Mouse (Mus musculus): Measurements from ENCODE around the gene Mymx. TPM values are rescaled to one million over a fixed set of nuclear protein-coding genes. Genes with fewer than 3 reads are reported as not detected.

The Mymx gene
- polyA plus RNA-seq, 1 experiment from 2014 or later = 0.92 TPM

DNA sequence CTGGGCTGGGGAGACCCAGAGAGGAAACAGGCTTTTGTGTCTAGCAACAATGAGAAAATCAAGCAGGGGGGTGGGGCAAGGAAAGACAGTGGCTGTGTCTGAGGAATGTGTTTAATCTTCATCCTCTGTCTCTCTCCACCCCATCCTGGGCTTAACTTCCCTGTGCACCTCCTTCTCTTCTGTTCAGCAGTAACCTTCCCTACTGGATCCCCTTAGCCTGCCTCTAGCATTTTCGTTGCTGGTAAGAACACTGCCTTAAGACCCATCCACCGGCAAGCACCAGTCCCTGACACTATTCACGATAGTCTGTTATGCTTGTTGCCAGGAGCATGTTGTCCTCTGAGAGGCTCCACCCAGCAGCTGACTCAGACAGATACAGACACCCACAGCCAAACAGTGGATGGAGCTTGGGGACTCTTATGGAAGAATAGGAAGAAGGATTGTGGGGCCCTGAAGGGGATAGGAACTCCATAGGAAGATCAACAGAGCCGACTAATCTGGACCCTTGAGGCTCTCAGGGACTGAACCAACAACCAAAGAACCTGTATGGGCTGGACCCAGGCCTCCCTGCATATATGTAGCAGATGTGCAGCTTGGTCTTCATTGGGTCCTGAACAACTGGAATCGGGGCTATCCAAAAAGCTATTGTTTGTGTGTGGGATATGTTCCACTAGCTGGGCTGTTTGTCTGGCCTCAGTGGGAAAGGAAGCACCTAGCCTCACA, 8.4 kb upstream of the Mymx start:
- Histone ChIP-seq H3K9me3 (replicated peaks) (peaks cover 5% of the 10 kb centered on the region), H3K4me3 (no peak overlapping the region), H3K4me2 (peak overlapping the region; percentile 18), H3K36me3 (no peaks in the 10 kb centered on the region), H3K4me1 (replicated peaks) (peaks cover 12% of the 10 kb centered on the region), H3K27me3 (replicated peaks) (no peaks in the 10 kb centered on the region), H3K27ac (ENCODE audit: poor library complexity, severe bottlenecking) (peak overlapping the region; percentile 52), H3K9ac (no peak overlapping the region)
- WGBS = 24% methylated on average over 5 of the region's 5 CpGs
- peak; percentile 80 for ATAC-seq (ENCODE audit: insufficient number of reproducible peaks, low FRiP score)

DNA sequence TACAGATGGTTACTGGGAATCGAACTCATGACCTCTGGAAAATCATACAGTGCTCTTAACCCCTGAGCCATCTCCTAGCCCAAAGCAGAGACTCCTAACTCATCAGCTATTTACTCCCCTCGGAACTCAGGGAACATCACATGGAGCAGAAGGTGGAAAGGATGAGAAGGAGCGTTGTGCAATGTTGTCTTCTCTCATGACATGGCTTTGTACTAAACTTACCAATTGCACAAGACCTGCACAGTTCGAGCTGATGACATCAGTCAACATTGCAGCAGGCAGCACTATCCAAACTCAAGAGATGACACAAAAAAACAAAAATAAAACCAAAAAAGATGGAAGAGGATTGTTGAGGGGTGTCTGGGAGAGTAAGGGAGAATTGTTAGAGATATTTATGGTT, 6.5 kb upstream of the Mymx start:
- WGBS = 86% methylated on average over 4 of the region's 4 CpGs
- H3K4me3 ChIP-seq = no peak overlapping the region

DNA sequence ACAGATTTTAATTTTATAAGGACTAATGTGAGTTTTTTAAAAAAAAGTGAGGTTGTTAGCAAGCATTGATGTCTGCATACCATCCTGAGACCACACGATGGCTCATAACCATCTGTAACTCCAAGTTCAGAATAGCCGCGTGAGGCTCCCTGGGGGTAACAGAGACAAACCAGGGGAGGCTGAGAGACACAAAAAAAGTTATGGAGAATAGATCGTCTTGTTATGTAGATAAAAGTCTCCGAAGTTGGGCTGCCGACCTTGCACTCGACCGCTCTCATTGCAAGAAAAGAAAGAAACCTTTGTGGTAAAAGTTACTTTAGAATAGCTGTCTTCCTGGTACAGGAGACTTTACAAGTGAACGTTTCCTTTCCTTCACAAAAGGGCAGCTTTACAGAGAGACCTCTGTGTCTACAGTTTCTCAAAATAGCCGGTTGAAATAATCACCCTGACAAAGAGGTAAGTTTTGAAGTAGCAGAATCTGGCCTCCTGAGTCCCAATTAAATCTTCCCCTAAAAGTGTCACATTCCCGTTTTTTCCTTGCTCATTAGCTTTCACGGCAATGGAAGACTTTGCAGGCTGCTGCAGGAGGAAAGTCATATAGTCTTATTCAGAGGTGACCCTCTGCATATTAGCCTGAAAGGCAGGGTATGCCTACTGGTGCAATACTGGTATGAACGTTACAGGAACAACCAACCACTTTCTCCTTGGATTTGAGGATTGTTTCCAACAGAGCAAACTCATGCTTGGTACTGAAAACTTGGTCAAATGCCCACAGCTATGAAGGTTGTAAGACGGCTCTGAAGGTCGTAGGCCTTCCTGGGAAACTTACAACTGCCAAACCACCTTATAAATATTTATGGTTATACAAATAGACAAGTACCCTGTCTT, 5.3 kb upstream of the Mymx start:
- Histone ChIP-seq H3K36me3 (no peaks in the 10 kb centered on the region), H3K4me1 (replicated peaks) (peaks cover 14% of the 10 kb centered on the region), H3K4me2 (no peak overlapping the region), H3K9ac (no peak overlapping the region), H3K4me3 (no peak overlapping the region), H3K27me3 (replicated peaks) (0 out of 2 replicates have a peak, but pooled peaks cover 1% of the 10 kb centered on the region), H3K27ac (ENCODE audit: poor library complexity, severe bottlenecking) (no peak overlapping the region), H3K9me3 (replicated peaks) (peaks cover 5% of the 10 kb centered on the region)
- ATAC-seq (ENCODE audit: insufficient number of reproducible peaks, low FRiP score) = no peak
- WGBS = 78% methylated on average over 15 of the region's 15 CpGs

More for the DNA sequence above, 6.5 kb upstream of the Mymx start:
- no peaks in the 10 kb centered on the region for H3K36me3 ChIP-seq
- no peak overlapping the region for H3K4me2 ChIP-seq
- H3K27me3 ChIP-seq (replicated peaks) = no peaks in the 10 kb centered on the region
- H3K27ac ChIP-seq (ENCODE audit: poor library complexity, severe bottlenecking) = no peak overlapping the region
- no peak for ATAC-seq (ENCODE audit: insufficient number of reproducible peaks, low FRiP score)
- peaks cover 12% of the 10 kb centered on the region for H3K4me1 ChIP-seq (replicated peaks)
- no peak overlapping the region for H3K9ac ChIP-seq
- peaks cover 5% of the 10 kb centered on the region for H3K9me3 ChIP-seq (replicated peaks)

DNA sequence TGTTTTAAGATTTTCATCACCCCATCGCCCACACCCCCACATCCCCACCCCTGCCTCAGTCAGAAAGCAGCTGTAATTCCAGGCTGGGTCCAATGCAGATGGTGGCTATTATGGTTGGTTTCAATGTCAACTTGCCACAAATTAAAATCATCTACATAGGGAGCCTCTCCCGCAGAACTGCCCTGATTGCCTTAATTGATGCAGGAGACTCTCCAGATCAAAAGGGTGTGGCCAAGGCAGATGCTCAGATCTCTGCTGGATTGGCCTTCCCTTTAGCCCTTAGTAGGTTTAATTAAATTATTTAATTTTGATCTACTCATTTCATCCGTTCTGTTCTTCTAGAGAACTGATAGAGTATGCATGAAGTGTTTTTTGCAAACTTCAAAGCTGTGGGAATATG, 1.1 kb upstream of the Mymx start:
- Histone ChIP-seq H3K9me3 (replicated peaks) (peaks cover 5% of the 10 kb centered on the region), H3K9ac (no peak overlapping the region), H3K27ac (ENCODE audit: poor library complexity, severe bottlenecking) (no peak overlapping the region), H3K36me3 (no peaks in the 10 kb centered on the region), H3K27me3 (replicated peaks) (0 out of 2 replicates have a peak, but pooled peaks cover 3% of the 10 kb centered on the region), H3K4me2 (no peak overlapping the region), H3K4me3 (no peak overlapping the region), H3K4me1 (replicated peaks) (peaks cover 28% of the 10 kb centered on the region)
- 86% methylated on average over 3 of the region's 3 CpGs for WGBS
- ATAC-seq (ENCODE audit: insufficient number of reproducible peaks, low FRiP score) = no peak

- Histone ChIP-seq H3K27ac (ENCODE audit: poor library complexity, severe bottlenecking) (peak overlapping the region; percentile 23; the same call in 1 of the 2 replicates), H3K4me1 (replicated peaks) (peaks cover 43% of the 10 kb centered on the region), H3K4me2 (peak overlapping the region; percentile 52), H3K27me3 (replicated peaks) (peaks cover 3% of the 10 kb centered on the region; the same call in 1 of the 2 replicates), H3K9me3 (replicated peaks) (no peaks in the 10 kb centered on the region), H3K36me3 (no peaks in the 10 kb centered on the region), H3K9ac (peak overlapping the region; percentile 53), H3K4me3 (no peak overlapping the region; the same call in 1 of the 2 replicates)
- WGBS = 8% methylated on average over 22 of the region's 22 CpGs
- ATAC-seq (ENCODE audit: insufficient number of reproducible peaks, low FRiP score) = peak; percentile 20; the same call in 1 of the 2 replicates
Observed at GRCm38 (mm10) chr17:45601325-45601724, 577 bp downstream of the Mymx start.

GRCm38 (mm10) chr17:45600267-45600666, 1.6 kb downstream of the Mymx start:
- Histone ChIP-seq H3K4me2 (no peak overlapping the region), H3K4me3 (no peak overlapping the region), H3K36me3 (no peaks in the 10 kb centered on the region), H3K27me3 (replicated peaks) (peaks cover 3% of the 10 kb centered on the region; the same call in 1 of the 2 replicates), H3K9me3 (replicated peaks) (no peaks in the 10 kb centered on the region), H3K27ac (ENCODE audit: poor library complexity, severe bottlenecking) (no peak overlapping the region), H3K9ac (no peak overlapping the region), H3K4me1 (replicated peaks) (peaks cover 53% of the 10 kb centered on the region)
- WGBS = 64% methylated on average over 8 of the region's 8 CpGs
- ATAC-seq (ENCODE audit: insufficient number of reproducible peaks, low FRiP score) = no peak

- peak within 1 kb of the TSS; percentile 68 for H3K9ac ChIP-seq
- H3K36me3 ChIP-seq = no peaks in the 10 kb centered on the region
- peaks cover 3% of the 10 kb centered on the region; the same call in 1 of the 2 replicates for H3K27me3 ChIP-seq (replicated peaks)
- H3K4me1 ChIP-seq (replicated peaks) = peaks cover 59% of the 10 kb centered on the region
- H3K4me2 ChIP-seq = peak within 1 kb of the TSS; percentile 87
- no peaks in the 10 kb centered on the region for H3K9me3 ChIP-seq (replicated peaks)
- no peak within 1 kb of the TSS for H3K27ac ChIP-seq (ENCODE audit: poor library complexity, severe bottlenecking)
- WGBS = 18% methylated on average over 32 of the region's 32 CpGs
- peak; percentile 45; the same call in 1 of the 2 replicates for ATAC-seq (ENCODE audit: insufficient number of reproducible peaks, low FRiP score)
- peak within 1 kb of the TSS; percentile 44 for H3K4me3 ChIP-seq
Observed at GRCm38 (mm10) chr17:45599446-45600242, 2.3 kb downstream of the Mymx start, which contains the start of gene Slc29a1. Slc29a1 (minus strand) TSS chr17:45599606.

DNA sequence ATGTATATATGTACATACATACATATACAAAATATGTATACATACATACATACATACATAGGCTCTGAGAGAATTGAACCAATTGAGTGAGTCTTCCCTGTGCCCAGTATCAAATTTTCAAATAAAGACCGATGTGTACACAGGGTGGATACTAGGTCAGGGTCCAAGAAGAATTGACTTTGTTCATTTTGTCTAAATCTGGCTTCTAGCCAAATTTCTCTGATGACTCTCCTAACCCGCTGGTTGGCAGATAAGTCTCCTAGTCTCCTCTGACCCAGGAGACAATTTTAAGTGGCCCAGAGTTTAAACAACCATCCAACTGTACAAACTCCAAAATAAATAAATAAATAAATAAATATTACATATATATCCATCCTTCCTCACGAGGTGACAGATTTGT, 3.0 kb downstream of the Mymx start:
- Histone ChIP-seq H3K9ac (no peak overlapping the region), H3K4me3 (peak overlapping the region; percentile 44), H3K27ac (ENCODE audit: poor library complexity, severe bottlenecking) (no peak overlapping the region), H3K4me2 (peak overlapping the region; percentile 87), H3K27me3 (replicated peaks) (peaks cover 8% of the 10 kb centered on the region; the same call in 1 of the 2 replicates), H3K4me1 (replicated peaks) (peaks cover 67% of the 10 kb centered on the region), H3K9me3 (replicated peaks) (no peaks in the 10 kb centered on the region), H3K36me3 (no peaks in the 10 kb centered on the region)
- WGBS = 50% methylated on average over 3 of the region's 3 CpGs
- ATAC-seq (ENCODE audit: insufficient number of reproducible peaks, low FRiP score) = no peak

GRCm38 (mm10) chr17:45598376-45598775, 3.5 kb downstream of the Mymx start:
- 91% methylated on average over 2 of the region's 2 CpGs for WGBS
- H3K4me1 ChIP-seq (replicated peaks) = peaks cover 72% of the 10 kb centered on the region
- ATAC-seq (ENCODE audit: insufficient number of reproducible peaks, low FRiP score) = no peak
- no peak overlapping the region for H3K4me2 ChIP-seq
- no peaks in the 10 kb centered on the region for H3K9me3 ChIP-seq (replicated peaks)
- H3K27me3 ChIP-seq (replicated peaks) = peaks cover 11% of the 10 kb centered on the region; the same call in 1 of the 2 replicates
- H3K27ac ChIP-seq (ENCODE audit: poor library complexity, severe bottlenecking) = no peak overlapping the region
- H3K4me3 ChIP-seq = no peak overlapping the region
- H3K9ac ChIP-seq = no peak overlapping the region
- H3K36me3 ChIP-seq = no peaks in the 10 kb centered on the region

DNA sequence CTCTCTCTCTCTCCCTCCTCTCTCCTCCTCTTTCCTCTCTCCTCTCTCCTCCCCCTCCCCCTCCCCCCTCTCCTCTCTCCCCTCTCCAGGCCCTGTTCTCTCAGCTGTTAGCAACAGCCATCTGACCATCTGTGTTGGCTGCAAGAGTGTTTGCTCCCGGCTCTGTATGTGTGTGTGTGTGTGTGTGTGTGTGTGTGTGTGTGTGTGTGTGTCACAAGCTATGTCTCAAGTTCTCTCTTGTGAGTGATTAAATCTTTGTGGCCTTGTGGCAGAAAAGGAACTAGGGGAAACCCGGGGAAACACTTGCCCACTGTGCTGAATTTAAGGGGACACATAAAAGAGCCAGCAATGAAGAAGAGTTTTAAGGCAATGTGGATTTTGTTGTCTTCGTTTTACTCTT, 4.1 kb downstream of the Mymx start:
- Histone ChIP-seq H3K9ac (no peak overlapping the region), H3K9me3 (replicated peaks) (no peaks in the 10 kb centered on the region), H3K36me3 (no peaks in the 10 kb centered on the region), H3K27ac (ENCODE audit: poor library complexity, severe bottlenecking) (no peak overlapping the region), H3K4me3 (no peak overlapping the region), H3K4me1 (replicated peaks) (peaks cover 78% of the 10 kb centered on the region), H3K4me2 (no peak overlapping the region), H3K27me3 (replicated peaks) (peaks cover 11% of the 10 kb centered on the region; the same call in 1 of the 2 replicates)
- 41% methylated on average over 3 of the region's 3 CpGs for WGBS
- ATAC-seq (ENCODE audit: insufficient number of reproducible peaks, low FRiP score) = no peak
